Mouse (Mus musculus): Measurements from ENCODE around the gene Ddx19b.
"Not testable (repeated sequence)": the region's sequence is repeated elsewhere in the genome, so short reads cannot be mapped to it uniquely, and the experiment has no call there.

The Ddx19b gene

GRCm38 (mm10) chr8:111031572-111031971 is at the start of gene Ddx19b:
Gene Ddx19b (minus strand): TSS chr8:111031751.
- no peak for DNase-seq (ENCODE audit: extremely low spot score, low spot score)

GRCm38 (mm10) chr8:111079861-111080271 is 48.3 kb upstream of the Ddx19b start:
- no peak for DNase-seq (ENCODE audit: extremely low spot score, low spot score)

GRCm38 (mm10) chr8:111079461-111079860 is 47.9 kb upstream of the Ddx19b start:
- DNase-seq (ENCODE audit: extremely low spot score, low spot score): no peak

GRCm38 (mm10) chr8:111075926-111076325 is 44.4 kb upstream of the Ddx19b start:
- no peak for DNase-seq (ENCODE audit: extremely low spot score, low spot score)

GRCm38 (mm10) chr8:111068660-111069059 is 37.1 kb upstream of the Ddx19b start:
- not testable (repeated sequence) for DNase-seq (ENCODE audit: extremely low spot score, low spot score)

GRCm38 (mm10) chr8:111067439-111067838 is 35.9 kb upstream of the Ddx19b start:
- DNase-seq (ENCODE audit: extremely low spot score, low spot score): no peak

- DNase-seq (ENCODE audit: extremely low spot score, low spot score): no peak
Observed at GRCm38 (mm10) chr8:111066308-111066707, 34.8 kb upstream of the Ddx19b start.

GRCm38 (mm10) chr8:111062893-111063292 is 31.3 kb upstream of the Ddx19b start:
- no peak for DNase-seq (ENCODE audit: extremely low spot score, low spot score)

GRCm38 (mm10) chr8:111062072-111062757 is 30.7 kb upstream of the Ddx19b start:
- DNase-seq (ENCODE audit: extremely low spot score, low spot score): peak; percentile 97

GRCm38 (mm10) chr8:111061688-111062071 is 30.1 kb upstream of the Ddx19b start:
- no peak for DNase-seq (ENCODE audit: extremely low spot score, low spot score)

GRCm38 (mm10) chr8:111058946-111059572 is 27.5 kb upstream of the Ddx19b start:
- DNase-seq (ENCODE audit: extremely low spot score, low spot score): no peak

- DNase-seq (ENCODE audit: extremely low spot score, low spot score): no peak
Observed at GRCm38 (mm10) chr8:111056691-111057293, 25.2 kb upstream of the Ddx19b start.

GRCm38 (mm10) chr8:111056158-111056663 is 24.7 kb upstream of the Ddx19b start, which contains the start of gene Exosc6:
Gene Exosc6 (plus strand): TSS chr8:111056339.
- DNase-seq (ENCODE audit: extremely low spot score, low spot score): peak; percentile 90

GRCm38 (mm10) chr8:111055661-111056060 is 24.1 kb upstream of the Ddx19b start:
- no peak for DNase-seq (ENCODE audit: extremely low spot score, low spot score)

- DNase-seq (ENCODE audit: extremely low spot score, low spot score): no peak
Observed at GRCm38 (mm10) chr8:111055031-111055634, 23.6 kb upstream of the Ddx19b start.

GRCm38 (mm10) chr8:111053827-111054518 is 22.4 kb upstream of the Ddx19b start:
- no peak for DNase-seq (ENCODE audit: extremely low spot score, low spot score)

- no peak for DNase-seq (ENCODE audit: extremely low spot score, low spot score)
Observed at GRCm38 (mm10) chr8:111049106-111049505, 17.6 kb upstream of the Ddx19b start.

- DNase-seq (ENCODE audit: extremely low spot score, low spot score): no peak
Observed at GRCm38 (mm10) chr8:111048694-111049093, 17.1 kb upstream of the Ddx19b start.

- DNase-seq (ENCODE audit: extremely low spot score, low spot score): no peak
Observed at GRCm38 (mm10) chr8:111044003-111044734, 12.6 kb upstream of the Ddx19b start.

GRCm38 (mm10) chr8:111042546-111042945 is 11.0 kb upstream of the Ddx19b start:
- DNase-seq (ENCODE audit: extremely low spot score, low spot score): no peak

- no peak for DNase-seq (ENCODE audit: extremely low spot score, low spot score)
Observed at GRCm38 (mm10) chr8:111036591-111036990, 5.0 kb upstream of the Ddx19b start.
